Mouse (Mus musculus) intestine, embryonic 16.5 days (tissue): ENCODE measurements at regions not wholly inside any gene's neighbourhood (a gene's known extent, or its start where the extent isn't known, plus 50 kb on each side); places are given as distances from the start of the nearest gene placed in this dataset.

ENCODE experiments used
- ATAC-seq: fragments of 200-750 bp; cut with Nextera tagmentation; 2 replicates; pipeline ENCODE4 v1.8.0; 2017; ENCODE audit warnings: moderate TSS enrichment, moderate library complexity
- H3K27ac ChIP-seq: fragments of 300-500 bp; sonication (generic); 2 replicates; pipeline ENCODE4 v1.5.1; 2014; ENCODE audit warnings: mild to moderate bottlenecking, low read length
- H3K27me3 ChIP-seq: fragments of 300-500 bp; sonication (generic); replicated peaks from 2 replicates; pipeline ENCODE4 v1.6.1; 2014; ENCODE audit warnings: low read length, control low read depth, mixed read lengths; ENCODE audit not compliant: control insufficient read depth, insufficient read depth
- H3K36me3 ChIP-seq: fragments of 300-500 bp; sonication (generic); 2 replicates; pipeline ENCODE4 v1.6.1; 2014; ENCODE audit warnings: low read length, control low read depth; ENCODE audit not compliant: control insufficient read depth, insufficient read depth
- H3K4me1 ChIP-seq: fragments of 300-500 bp; sonication (generic); 2 replicates; pipeline ENCODE4 v1.6.1; 2014; ENCODE audit warnings: low read length, control low read depth, mixed read lengths; ENCODE audit not compliant: control insufficient read depth, insufficient read depth
- H3K4me2 ChIP-seq: fragments of 300-500 bp; sonication (generic); 2 replicates; pipeline ENCODE4 v1.6.1; 2014; ENCODE audit warnings: low read depth, low read length, control low read depth
- H3K4me3 ChIP-seq: fragments of 300-500 bp; sonication (generic); 2 replicates; pipeline ENCODE4 v1.5.1; 2014; ENCODE audit warnings: mild to moderate bottlenecking, low read length
- H3K9ac ChIP-seq: fragments of 300-500 bp; sonication (generic); 2 replicates; pipeline ENCODE4 v1.6.1; 2014; ENCODE audit warnings: low read depth, low read length
- H3K9me3 ChIP-seq: fragments of 300-500 bp; sonication (generic); 2 replicates; pipeline ENCODE4 v1.6.1; 2016; ENCODE audit warnings: low read length, control low read depth; ENCODE audit not compliant: control insufficient read depth
- WGBS: fragments of 180-500 bp; shearing (Covaris S2); extraction: QIAGEN DNeasy Blood & Tissue Kit; methylation state at CpG from one replicate; pipeline ENCODE4 v1.1.7; 2014; 5-methylcytosine and 5-hydroxymethylcytosine counted together

DNA sequence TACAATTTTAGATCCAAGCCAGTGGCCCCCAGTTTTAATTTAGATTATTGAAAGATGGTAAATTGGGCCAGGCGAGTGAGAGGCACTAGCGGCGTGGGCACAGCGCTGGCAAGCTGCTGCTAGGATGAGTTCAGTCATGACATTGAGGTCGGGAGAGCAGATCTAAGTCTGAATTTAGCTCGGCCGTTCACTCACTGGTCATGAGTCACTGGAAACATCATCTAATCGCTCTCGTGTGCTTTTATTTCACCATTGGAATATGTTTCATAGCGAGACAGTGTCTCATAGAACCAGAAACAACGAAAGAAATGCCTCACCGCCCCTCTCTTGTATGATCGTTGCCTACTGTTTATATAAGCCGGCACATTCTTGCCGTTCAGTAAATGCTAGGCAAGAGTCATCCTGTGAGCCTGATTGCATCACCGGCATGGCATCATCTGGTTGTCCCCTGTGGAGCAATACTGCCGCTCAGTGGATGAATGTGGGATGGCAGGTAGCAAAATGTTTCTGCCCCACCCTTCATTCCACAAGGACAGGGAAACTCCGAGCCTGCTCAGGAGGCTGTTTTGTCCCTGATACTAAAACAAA lies 64.3 kb upstream of the Epcam start:
- 10% methylated on average over 18 of the region's 18 CpGs for WGBS
- H3K4me3 ChIP-seq, result peak overlapping the region; percentile 28
- no peaks in the 10 kb centered on the region for H3K36me3 ChIP-seq
- 0 out of 2 replicates have a peak overlapping the region, but pooled peaks have one; percentile 43 for H3K27ac ChIP-seq
- peak; percentile 19; the same call in 1 of the 2 replicates for ATAC-seq
- H3K4me2 ChIP-seq, result peak overlapping the region; percentile 54
- H3K9me3 ChIP-seq, result no peaks in the 10 kb centered on the region
- peak overlapping the region; percentile 48; the same call in 1 of the 2 replicates for H3K9ac ChIP-seq
- H3K4me1 ChIP-seq, result peaks cover 19% of the 10 kb centered on the region
- no peaks in the 10 kb centered on the region for H3K27me3 ChIP-seq

DNA sequence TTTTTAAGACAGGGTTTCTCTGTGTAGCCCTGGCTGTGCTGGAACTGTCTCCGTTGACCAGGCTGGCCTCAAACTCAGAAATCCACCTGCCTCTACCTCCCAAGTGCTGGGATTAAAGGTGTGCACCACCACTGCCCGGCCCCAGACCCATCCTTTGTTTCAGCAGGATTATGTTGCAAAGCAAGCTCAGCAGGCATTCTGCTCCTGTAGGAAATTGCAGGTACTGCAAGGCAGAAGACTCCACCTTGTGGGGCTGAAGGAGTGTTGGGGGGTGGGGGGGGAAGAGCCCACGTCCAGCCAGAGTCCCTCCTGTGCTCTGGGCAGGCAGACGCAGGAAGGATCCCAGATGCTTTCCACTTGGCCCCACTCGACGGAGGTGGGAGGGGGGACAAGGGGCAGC lies 52.2 kb upstream of the Epcam start:
- no peak overlapping the region for H3K4me2 ChIP-seq
- H3K36me3 ChIP-seq, result no peaks in the 10 kb centered on the region
- H3K27me3 ChIP-seq, result no peaks in the 10 kb centered on the region
- H3K9ac ChIP-seq, result no peak overlapping the region
- H3K4me1 ChIP-seq, result 0 out of 2 replicates have a peak, but pooled peaks cover 4% of the 10 kb centered on the region
- no peaks in the 10 kb centered on the region; the same call in 1 of the 2 replicates for H3K9me3 ChIP-seq
- WGBS, result 61% methylated on average over 6 of the region's 6 CpGs
- H3K27ac ChIP-seq, result no peak overlapping the region
- no peak overlapping the region for H3K4me3 ChIP-seq
- ATAC-seq, result no peak

DNA sequence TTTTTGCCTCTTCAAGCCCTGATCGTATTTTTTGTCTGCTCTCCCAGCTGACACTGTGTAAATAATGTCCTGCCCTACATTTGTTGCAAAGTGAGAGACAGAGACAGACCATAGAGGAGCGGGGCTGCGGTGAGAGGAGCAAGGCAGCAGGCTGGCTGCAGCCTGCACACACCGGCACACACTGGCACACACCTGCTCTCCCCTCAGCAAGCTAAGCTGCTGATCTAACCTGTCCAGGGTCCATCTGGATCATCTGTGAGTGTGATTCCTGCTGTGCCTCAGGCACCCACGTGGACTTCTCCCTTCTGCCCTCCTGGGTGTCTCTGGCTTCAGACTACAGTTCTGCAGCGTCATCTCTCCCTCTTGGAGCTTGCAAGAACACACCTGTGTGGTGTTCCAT lies 50.4 kb upstream of the Epcam start:
- H3K9me3 ChIP-seq, result no peaks in the 10 kb centered on the region; the same call in 1 of the 2 replicates
- H3K4me2 ChIP-seq, result no peak overlapping the region
- 0 out of 2 replicates have a peak, but pooled peaks cover 4% of the 10 kb centered on the region for H3K4me1 ChIP-seq
- ATAC-seq, result peak; percentile 74
- H3K27ac ChIP-seq, result no peak overlapping the region
- 44% methylated on average over 6 of the region's 6 CpGs for WGBS
- H3K36me3 ChIP-seq, result no peaks in the 10 kb centered on the region
- no peak overlapping the region for H3K9ac ChIP-seq
- H3K4me3 ChIP-seq, result no peak overlapping the region
- no peaks in the 10 kb centered on the region for H3K27me3 ChIP-seq
